Mouse (Mus musculus) macrophage (primary cell): ENCODE measurements around the gene Slc35e3. TPM values are rescaled to one million over a fixed set of nuclear protein-coding genes. Genes with fewer than 3 reads are reported as not detected.

ENCODE experiments used
- H3K27ac ChIP-seq: fragments of 350-480 bp; formaldehyde crosslinking; 2 replicates; pipeline ENCODE4 v1.9.0; 2021
- H3K36me3 ChIP-seq: fragments of 350-480 bp; formaldehyde crosslinking; 2 replicates; pipeline ENCODE4 v1.9.0; 2021; ENCODE audit errors: inconsistent target
- H3K4me3 ChIP-seq: fragments of 350-480 bp; formaldehyde crosslinking; 2 replicates; pipeline ENCODE4 v1.9.0; 2021; ENCODE audit errors: inconsistent target
- H3K79me2 ChIP-seq: fragments of 350-480 bp; formaldehyde crosslinking; 2 replicates; pipeline ENCODE4 v1.9.0; 2021; ENCODE audit errors: inconsistent target
- whole genome bisulfite sequencing: methylation state at CpG from one replicate; pipeline ENCODE4 v1.1.7; 2026; ENCODE audit warnings: inconsistent platforms; ENCODE audit not compliant: missing documents; 5-methylcytosine and 5-hydroxymethylcytosine counted together
- polyA plus RNA-seq: library from polyadenylated mRNA; stranded (reverse); fragments of 250-400 nt; gene quantifications from 3 replicates; pipeline ENCODE4 v1.2.4, GENCODE M21; 2018; ENCODE audit warnings: inconsistent platforms

The Slc35e3 gene
- polyA plus RNA-seq, 1 experiment from 2014 or later = 6.8 TPM

DNA sequence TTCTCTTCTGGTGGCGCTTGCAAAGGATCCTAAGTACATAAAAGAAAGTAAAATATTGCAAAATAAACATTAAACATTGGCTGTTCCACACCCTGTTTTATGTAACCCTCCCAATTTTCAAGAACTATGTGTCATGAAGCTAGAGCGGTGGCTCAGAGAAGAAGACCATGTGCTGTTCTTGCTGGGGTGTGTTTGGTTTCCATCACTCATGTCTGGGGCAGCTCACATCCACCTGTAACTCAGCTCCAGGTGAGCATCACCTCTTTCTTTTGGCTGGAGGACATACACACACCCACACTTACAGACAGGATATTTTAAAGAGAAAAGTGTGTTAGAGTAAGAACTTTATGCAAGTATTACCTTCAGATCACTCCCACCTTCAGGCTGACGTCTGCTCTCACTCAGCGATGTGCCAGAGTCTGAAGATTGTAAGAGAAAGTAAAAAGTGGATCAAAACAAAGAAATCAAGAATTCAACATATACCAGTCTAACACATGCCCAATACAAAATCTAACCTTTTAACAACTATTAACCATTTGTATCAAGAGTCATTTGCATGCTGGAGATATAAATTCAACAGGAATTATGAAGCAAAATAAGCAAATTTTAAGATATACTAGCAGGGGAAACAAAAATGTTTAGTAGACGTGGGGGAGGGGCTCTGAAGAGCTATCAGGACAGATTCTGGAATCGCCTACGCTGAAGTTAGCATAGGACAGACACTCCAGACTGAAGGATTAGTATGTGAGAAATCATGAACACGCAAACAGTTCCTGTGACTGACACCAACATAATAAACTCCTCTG, 49.9 kb downstream of the Slc35e3 start:
- peaks cover 86% of the 10 kb centered on the region for H3K36me3 ChIP-seq
- 92% methylated on average over 8 of the region's 8 CpGs for WGBS

DNA sequence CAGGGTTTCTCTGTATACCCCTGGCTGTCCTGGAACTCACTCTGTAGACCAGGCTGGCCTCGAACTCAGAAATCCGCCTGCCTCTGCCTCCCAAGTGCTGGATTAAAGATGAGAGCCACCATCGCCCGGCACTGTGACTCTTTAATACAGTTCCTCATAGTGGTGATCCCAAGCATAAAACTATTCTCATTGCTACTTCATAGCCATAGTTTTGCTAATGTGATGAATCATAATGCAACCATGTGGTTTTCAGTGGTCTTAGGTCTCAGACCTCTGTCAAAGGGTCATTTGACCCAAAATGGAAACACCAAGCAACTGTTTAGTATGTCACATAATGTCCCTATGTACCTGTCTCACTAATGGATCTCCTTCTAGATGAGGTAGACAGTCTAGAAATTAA, 50.6 kb downstream of the Slc35e3 start:
- H3K4me3 ChIP-seq = no peak overlapping the region
- 100% methylated on average over 4 of the region's 4 CpGs for WGBS
- no peak overlapping the region for H3K27ac ChIP-seq
- peaks cover 92% of the 10 kb centered on the region for H3K36me3 ChIP-seq
- peaks cover 87% of the 10 kb centered on the region for H3K79me2 ChIP-seq

More for the DNA sequence above, 49.9 kb downstream of the Slc35e3 start:
- H3K4me3 ChIP-seq = no peak overlapping the region
- H3K79me2 ChIP-seq = peaks cover 90% of the 10 kb centered on the region
- H3K27ac ChIP-seq = no peak overlapping the region

DNA sequence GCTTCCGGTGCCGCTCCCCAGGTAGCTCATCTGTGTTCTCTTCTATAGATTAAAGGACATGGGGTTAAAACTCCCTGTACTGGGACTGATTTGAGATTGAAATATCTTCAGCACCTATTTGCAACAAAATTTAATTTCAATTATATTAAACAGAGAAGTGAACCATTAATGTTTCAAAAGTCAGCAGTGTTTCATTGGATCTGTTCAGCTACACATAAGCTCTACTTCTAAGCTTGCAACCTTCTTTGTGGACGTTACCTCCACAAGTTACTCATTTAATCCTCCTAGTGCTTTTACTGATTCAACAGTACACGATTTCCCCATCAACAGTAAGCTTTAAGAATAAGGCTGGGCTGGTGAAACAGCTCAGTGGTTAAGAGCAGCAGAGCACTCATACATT, 51.1 kb downstream of the Slc35e3 start:
- Histone ChIP-seq H3K27ac (no peak overlapping the region), H3K79me2 (peaks cover 83% of the 10 kb centered on the region), H3K4me3 (no peak overlapping the region), H3K36me3 (peaks cover 93% of the 10 kb centered on the region)
- WGBS = 100% methylated on average over 4 of the region's 4 CpGs

DNA sequence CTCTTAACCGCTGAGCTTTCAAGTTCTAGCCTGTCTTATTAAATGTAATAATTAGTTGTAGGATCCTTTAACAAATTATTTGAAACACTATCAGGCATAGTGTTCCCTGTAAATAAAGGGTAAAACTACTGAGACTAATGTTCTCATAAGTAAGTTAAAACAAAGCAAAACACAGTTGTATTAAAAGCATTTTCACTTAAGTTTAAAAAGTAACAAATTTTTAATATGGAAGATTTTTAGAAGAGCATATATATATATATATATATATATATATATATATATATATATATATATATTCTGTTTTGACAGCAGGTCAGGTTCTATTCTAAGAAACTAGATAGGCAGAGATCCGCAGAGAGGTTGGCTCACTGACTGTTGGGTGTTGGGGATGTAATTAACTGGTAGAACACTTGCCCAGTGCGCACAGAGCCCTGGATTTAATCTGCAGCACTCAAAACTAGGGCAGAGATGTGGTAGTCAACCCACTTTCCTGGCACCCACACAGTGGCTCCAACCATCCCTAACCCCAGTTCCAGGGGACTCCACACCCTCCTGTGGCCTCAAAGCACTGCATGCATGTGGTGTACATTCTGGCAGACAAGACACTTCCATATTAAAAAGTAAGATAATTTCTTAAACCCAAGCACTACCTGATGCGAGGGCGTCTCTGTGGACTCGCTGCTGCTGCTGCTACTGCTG, 51.8 kb downstream of the Slc35e3 start:
- WGBS = 95% methylated on average over 6 of the region's 6 CpGs

DNA sequence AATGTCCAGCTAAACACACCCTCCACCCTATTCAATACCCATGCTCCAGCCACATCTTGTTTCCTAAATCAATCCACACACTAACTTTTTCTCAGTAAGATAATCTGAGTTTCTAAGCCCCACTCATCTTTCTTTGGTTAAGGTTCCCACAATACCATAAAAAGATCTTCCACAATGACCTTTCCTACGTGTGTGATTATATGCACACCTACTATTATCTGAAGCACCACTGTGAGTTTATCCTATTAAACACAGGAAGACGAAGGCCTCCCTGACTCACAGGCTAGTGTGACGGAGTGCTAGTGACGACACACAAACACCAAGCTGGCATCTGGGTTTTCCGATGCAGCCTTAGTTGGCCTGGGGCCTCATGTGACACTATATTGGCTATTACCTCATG, 53.2 kb downstream of the Slc35e3 start:
- WGBS = 92% methylated on average over 5 of the region's 5 CpGs
- H3K79me2 ChIP-seq = peaks cover 63% of the 10 kb centered on the region
- H3K36me3 ChIP-seq = peaks cover 90% of the 10 kb centered on the region
- no peak overlapping the region for H3K4me3 ChIP-seq
- no peak overlapping the region for H3K27ac ChIP-seq

More for the DNA sequence above, 51.8 kb downstream of the Slc35e3 start:
- Histone ChIP-seq H3K4me3 (no peak overlapping the region), H3K79me2 (peaks cover 77% of the 10 kb centered on the region), H3K36me3 (peaks cover 93% of the 10 kb centered on the region), H3K27ac (no peak overlapping the region)

DNA sequence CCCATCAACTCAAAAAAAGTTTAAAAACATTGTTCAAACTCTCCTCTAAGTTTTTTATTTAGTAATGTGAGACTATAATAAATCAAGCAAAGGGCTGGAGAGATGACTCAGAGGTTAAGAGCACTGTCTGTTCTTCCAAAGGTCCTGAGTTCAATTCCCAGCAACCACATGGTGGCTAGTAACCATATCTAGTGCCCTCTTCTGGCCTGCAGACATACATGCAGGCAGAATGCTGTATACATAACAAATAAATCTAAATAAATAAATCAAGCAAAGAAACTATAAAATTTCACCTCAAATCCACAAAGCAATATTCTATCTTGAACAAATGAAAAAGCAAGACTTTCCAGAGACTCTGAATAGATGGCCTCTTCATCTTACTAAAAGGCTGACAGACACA, 54.0 kb downstream of the Slc35e3 start:
- Histone ChIP-seq H3K27ac (no peak overlapping the region), H3K79me2 (peaks cover 55% of the 10 kb centered on the region), H3K4me3 (no peak overlapping the region), H3K36me3 (peaks cover 83% of the 10 kb centered on the region)

- peaks cover 76% of the 10 kb centered on the region for H3K36me3 ChIP-seq
- WGBS = 97% methylated on average over 10 of the region's 10 CpGs
Measured at GRCm38 (mm10) chr10:117691389-117691968, 54.7 kb downstream of the Slc35e3 start.

DNA sequence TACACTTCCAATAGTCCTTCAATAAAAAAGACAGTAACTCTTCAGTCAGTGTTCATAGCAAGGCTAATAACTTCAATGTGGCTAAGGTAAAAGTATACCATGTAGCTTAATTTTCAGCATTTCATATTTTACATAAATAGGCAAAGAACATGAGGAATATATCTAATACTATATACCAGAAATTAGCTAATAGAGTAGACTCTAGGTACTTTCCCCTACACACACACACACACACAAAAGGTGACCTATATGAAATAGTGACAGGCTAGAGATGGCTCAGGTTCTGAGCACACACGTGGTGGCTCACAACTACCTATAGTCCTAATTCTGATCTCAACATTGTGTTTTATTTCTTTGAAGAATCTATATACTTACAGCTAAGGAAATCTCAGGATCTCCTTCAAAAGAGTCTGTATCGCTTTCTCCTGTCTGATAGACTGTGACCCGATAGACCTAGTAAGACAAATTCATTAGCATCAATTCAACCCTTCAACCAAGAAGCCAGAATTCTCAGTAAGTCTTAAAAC, 55.3 kb downstream of the Slc35e3 start:
- Histone ChIP-seq H3K27ac (no peak overlapping the region), H3K79me2 (peaks cover 42% of the 10 kb centered on the region), H3K36me3 (peaks cover 69% of the 10 kb centered on the region), H3K4me3 (no peak overlapping the region)
- WGBS = 96% methylated on average over 3 of the region's 3 CpGs

More at GRCm38 (mm10) chr10:117691389-117691968, 54.7 kb downstream of the Slc35e3 start:
- Histone ChIP-seq H3K27ac (no peak overlapping the region), H3K4me3 (no peak overlapping the region), H3K79me2 (peaks cover 48% of the 10 kb centered on the region)

DNA sequence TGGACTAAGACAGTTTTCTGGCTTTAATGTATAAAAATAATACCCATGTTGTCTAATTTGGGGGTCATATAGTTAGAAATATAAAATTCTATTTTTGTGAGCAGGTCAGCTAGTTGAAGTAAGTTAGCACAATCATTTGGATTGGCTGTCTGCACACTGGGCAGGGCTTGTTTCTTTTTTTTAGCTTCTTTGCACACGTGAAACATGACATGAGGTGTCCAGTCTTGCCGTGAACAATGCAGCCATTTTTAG, 56.1 kb downstream of the Slc35e3 start:
- peaks cover 33% of the 10 kb centered on the region for H3K79me2 ChIP-seq
- 96% methylated on average over 2 of the region's 2 CpGs for WGBS
- H3K27ac ChIP-seq = no peak overlapping the region
- H3K4me3 ChIP-seq = no peak overlapping the region
- peaks cover 61% of the 10 kb centered on the region for H3K36me3 ChIP-seq

DNA sequence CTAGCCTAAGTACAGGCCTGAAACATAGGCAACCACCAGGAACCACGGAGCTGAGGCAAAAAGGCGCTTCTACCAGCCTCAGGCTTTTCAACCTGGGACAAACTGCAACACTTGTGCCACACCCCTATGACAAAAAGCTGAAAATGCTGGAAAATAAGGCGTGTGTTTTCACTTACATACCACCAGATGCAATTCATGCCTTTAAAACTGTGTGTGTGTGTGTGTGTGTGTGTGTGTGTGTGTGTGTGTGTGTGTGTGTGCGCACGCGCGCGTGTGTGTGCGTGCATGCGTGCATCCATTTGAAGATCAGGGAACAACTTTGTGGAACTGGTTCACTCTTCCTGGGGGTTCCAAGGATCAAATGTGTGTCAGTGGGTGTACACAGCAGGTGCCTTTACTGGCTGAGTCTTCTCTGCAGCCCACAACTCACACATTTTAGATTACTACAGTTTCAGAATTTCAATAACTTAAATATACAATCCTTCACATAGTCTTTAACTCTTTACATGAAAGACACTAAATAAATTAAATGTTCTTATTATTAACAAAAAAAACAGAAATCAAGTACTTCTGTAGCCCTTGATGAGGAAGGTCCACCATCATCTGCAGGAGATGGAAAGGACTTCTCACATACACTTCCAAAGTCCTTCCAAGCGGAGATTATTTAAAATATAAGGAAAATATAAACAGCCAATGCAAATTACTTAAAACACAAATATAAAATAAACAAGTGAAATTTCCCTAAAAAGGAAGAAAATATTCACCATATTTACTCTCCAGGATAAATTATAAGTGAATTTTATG, 56.7 kb downstream of the Slc35e3 start:
- 93% methylated on average over 9 of the region's 11 CpGs for WGBS
- Histone ChIP-seq H3K79me2 (peaks cover 28% of the 10 kb centered on the region), H3K36me3 (peaks cover 56% of the 10 kb centered on the region), H3K27ac (no peak overlapping the region), H3K4me3 (no peak overlapping the region)

DNA sequence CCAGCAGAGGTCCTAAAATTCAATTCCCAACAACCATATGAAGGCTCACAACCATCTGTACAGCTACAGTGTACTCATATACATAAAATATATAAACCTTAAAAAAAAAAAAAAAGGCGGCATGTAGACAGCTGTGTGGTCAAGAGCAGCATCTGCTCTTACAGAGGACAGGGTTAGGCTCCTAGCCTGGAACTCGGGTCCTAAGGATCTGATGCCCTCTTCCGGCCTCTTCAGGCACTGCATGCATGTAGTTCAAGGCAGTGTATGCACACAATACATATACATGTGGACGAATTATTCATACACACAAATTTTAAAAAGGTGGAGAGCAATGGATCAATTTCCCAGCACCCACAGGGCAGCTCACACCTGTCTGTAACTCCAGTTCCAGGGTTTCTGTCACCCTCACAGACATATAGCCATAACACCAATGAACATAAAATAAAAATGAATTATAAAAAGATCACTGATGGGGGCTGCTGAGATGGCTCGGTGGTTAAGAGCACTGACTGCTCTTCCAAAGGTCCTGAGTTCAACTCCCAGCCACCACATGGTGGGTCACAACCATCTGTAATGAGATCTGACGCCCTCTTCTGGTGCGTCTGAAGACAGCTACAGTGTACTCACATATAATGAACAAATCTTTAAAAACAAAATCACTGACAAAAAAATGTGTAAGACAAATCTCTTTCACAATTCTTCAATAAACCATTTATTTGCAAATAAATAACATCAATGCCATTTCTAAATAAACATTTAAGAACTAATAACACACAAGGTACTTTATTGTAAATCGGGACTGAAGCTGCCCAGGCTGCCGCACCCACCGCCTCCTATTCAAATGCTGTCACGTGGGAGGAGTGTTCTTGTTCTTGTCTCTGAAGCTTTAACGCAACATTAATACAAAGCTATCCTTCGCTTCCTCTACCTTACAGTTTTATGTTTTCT, 57.7 kb downstream of the Slc35e3 start:
- Histone ChIP-seq H3K27ac (no peak overlapping the region), H3K4me3 (no peak overlapping the region), H3K36me3 (peaks cover 49% of the 10 kb centered on the region), H3K79me2 (peaks cover 21% of the 10 kb centered on the region; the same call in 1 of the 2 replicates)
- 88% methylated on average over 13 of the region's 13 CpGs for WGBS

DNA sequence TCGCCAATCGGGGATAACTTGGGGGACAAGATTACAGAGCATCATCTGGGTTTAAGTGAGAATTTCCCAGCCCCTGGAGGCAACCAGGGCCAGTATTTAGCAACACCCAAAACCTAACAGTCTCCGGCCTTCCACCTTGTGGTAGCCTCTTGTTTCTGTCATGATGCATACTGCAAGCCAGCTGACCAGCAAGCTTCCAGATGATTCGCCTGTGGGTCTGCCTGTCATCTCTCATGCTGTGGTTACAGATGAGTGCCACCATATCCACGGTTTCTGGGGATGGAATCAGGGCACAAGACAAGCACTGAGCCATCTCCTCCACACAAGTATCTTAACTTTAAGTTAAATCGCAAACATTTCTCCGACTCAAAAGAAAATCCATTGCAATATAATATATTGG, 58.6 kb downstream of the Slc35e3 start:
- peaks cover 15% of the 10 kb centered on the region; the same call in 1 of the 2 replicates for H3K79me2 ChIP-seq
- H3K27ac ChIP-seq = no peak overlapping the region
- 90% methylated on average over 7 of the region's 7 CpGs for WGBS
- no peak overlapping the region for H3K4me3 ChIP-seq
- H3K36me3 ChIP-seq = peaks cover 43% of the 10 kb centered on the region

DNA sequence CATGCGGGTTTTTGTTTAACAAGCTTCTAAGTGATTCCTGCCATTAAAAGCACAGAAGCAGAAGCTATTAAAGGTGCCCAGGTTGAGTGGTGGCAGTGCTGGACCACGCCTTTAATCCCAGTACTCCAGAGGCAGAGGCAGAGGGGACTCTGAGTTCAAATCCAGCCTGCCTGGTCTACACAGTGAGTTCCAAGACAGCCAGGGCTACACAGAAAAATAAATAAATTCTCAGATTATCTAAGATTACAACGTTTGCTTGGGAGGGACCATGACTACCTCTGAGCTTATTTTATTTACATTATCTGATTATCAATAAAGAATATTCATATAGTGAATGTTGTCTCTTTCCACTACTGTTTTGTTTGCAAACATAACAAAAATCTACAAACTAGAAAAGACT, 59.1 kb downstream of the Slc35e3 start:
- peaks cover 38% of the 10 kb centered on the region for H3K36me3 ChIP-seq
- no peak overlapping the region for H3K4me3 ChIP-seq

More for the DNA sequence above, 59.1 kb downstream of the Slc35e3 start:
- 93% methylated on average over 3 of the region's 3 CpGs for WGBS
- Histone ChIP-seq H3K27ac (no peak overlapping the region), H3K79me2 (peaks cover 11% of the 10 kb centered on the region; the same call in 1 of the 2 replicates)
